Mouse (Mus musculus) thymus, adult 2 months (tissue): ENCODE results near the gene Rpl27.

ENCODE experiments used
- CTCF ChIP-seq: fragments of 200-500 bp; IDR thresholded peaks from 2 replicates; pipeline ENCODE4 v1.5.1; 2012; ENCODE audit warnings: mild to moderate bottlenecking, control low read depth, low read length, moderate library complexity, borderline replicate concordance; ENCODE audit not compliant: control insufficient read depth, poor library complexity, insufficient read depth; ENCODE audit errors: extremely low read depth
- POLR2A ChIP-seq: fragments of 200-500 bp; IDR thresholded peaks from 2 replicates; pipeline ENCODE4 v1.6.1; 2012; ENCODE audit warnings: mild to moderate bottlenecking, low read length, control low read depth, moderate library complexity; ENCODE audit not compliant: control insufficient read depth, poor library complexity, insufficient read depth; ENCODE audit errors: extremely low read depth

GRCm38 (mm10) chr11:101436916-101437315 is 5.2 kb upstream of the Rpl27 start:
- TF ChIP-seq POLR2A (no peak), CTCF (no peak)
